Mouse (Mus musculus): Measurements from ENCODE around the gene Gata1.
"Not testable (repeated sequence)": the region's sequence is repeated elsewhere in the genome, so short reads cannot be mapped to it uniquely, and the experiment has no call there.

Gata1 gene

DNA sequence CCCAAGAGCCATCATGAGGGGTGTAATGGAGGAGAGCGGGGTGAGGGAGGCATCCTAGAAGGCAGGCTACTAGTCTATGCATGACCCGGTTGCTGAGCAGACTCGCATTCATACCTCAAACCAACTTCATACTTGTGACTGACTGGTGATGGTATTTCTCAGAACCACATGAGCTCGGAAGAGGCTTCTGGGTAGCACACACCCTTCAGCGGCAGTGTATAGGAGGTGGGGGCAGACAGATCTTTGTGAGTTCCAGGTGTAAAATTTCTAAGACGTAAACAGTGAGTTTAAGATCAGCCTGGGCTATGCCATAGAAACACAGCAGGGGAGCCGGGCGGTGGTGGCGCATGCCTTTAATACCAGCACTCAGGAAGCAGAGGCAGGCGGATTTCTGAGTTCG is at the start of gene Gata1:
TSS of gene Gata1 (minus strand) at position 180 of the 400 bp plus-strand sequence.
- in situ Hi-C loops (cut with MboI, MseI), result no loop called here

DNA sequence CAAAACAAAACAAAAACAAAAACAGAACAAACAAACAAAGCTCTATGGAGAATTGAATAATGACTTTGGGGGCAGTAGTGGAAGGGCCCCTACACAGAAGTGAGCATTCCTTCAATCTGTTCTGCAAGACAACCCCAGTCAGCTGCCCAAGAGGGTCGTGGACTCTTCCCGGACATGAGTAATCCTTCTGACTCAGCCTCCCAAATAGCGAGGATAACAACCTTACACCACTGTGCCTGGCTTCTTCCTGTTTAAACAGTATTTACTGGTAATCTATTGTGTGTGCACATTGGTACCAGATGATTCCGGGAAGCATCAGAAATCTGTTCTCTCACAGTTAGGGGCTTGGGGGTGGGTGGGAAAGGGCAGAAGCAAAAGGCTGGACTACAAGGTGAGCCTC is 48.9 kb upstream of the Gata1 start:
- in situ Hi-C loops (cut with MboI, MseI), result no loop called here

DNA sequence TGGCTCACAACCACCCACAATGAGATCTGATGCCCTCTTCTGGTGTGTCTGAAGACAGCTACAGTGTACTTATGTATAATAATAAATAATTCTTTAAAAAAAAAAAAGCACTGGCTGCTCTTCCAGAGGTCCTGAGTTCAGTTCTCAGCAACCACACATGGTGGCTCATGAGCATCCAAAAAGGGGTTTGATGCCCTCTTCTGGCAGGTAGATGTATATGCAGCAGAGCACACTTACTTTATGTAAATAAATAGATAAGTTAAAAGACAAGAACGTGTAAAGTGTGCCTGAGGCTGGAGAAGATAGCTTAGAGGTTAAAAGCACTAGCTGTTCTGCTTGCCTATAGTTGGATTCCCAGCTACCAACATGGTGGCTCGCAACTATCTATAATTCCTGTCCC is 46.9 kb upstream of the Gata1 start:
- in situ Hi-C loops (cut with MboI, MseI), result no loop called here

- in situ Hi-C loops (cut with MboI, MseI), result no loop called here
These were observed 42.4 kb upstream of the Gata1 start for GRCm38 (mm10) chrX:8020111-8020778.

- in situ Hi-C loops (cut with MboI, MseI), result loop anchor here (5.0 kb wide), 1 partner anchor 106 kb away; no protein-coding TSS in a partner anchor
These were observed 40.4 kb upstream of the Gata1 start, which contains the start of gene Glod5 for GRCm38 (mm10) chrX:8018286-8018685. Gene Glod5 (minus strand): TSS chrX:8018492.

- in situ Hi-C loops (cut with MboI, MseI), result loop anchor here (5.0 kb wide), 1 partner anchor 105 kb away; no protein-coding TSS in a partner anchor
These were observed 39.3 kb upstream of the Gata1 start for GRCm38 (mm10) chrX:8017142-8017541.

DNA sequence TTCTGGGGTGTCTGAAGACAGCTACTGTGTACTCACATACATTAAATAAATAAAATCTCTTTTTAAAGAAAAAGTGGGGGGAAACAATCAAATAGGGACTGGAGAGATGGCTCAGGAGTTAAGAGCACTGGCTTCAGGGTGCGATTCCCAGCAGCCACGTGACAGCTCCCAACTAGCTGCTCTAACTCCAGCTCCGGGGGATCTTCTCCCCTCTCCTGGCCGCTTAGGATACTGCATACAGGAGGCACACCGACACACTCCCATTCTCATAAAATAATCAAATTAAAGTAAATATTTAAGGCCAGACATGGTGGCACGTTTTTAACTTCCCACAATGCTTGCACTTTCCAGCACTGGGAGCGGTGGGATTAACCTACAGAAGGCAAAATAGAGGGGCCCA is 37.8 kb upstream of the Gata1 start:
- in situ Hi-C loops (cut with MboI, MseI), result loop anchor here (5.0 kb wide), 1 partner anchor 103 kb away; no protein-coding TSS in a partner anchor

DNA sequence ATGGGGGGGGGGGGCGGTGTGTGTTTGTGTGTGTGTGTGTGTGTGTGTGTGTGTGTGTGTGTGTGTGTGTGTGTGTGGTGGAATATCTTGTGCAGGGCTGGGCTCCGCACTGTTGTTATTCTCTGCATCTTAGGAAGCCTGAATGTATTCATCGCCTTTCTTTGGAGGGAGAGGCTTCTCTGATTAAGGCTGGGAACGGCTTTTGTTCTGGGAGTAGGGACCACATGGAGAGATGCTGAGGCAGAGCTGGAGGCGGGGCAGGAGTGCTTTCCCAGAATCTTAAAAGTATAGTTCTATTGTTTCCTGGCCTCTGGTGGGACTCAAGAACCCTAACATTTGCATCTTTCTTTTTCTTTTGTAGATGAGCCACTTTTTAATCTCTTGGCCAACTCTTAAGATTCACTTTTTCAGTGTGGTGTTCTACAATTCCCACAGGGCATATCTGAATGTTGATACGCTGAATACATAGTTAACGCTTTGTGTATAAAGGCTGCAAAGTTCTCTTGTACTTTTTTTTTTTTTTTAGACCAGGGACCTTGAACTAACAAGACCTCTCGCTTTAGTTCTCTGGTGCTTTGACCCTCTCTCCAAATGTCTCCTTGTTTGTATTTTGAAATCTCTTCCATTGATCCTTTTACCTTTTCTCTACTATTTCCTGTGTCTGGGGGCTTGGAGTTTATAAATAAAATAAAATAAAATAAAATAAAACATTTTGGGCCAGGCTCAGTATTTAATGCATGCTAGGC is 35.9 kb upstream of the Gata1 start:
- in situ Hi-C loops (cut with MboI, MseI), result no loop called here

DNA sequence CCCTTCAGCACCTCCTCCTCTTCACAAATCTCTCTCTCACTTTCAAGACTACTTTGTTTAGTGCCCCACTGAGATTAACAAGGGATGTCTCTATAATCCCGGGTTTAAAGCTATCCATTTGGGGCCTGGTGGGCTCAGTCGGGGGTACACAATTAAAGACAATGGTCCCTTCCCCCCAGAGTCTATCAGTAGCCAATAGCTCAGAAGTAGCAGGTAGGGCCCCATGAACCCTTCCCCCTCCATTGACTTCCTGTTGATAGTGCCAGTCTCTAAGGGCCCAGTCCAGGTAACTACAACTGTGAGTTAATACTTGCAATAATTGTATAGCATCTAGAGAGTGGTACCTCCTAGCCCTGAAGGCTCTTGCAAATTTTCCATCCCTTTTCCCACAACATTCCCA is 35.3 kb upstream of the Gata1 start:
- in situ Hi-C loops (cut with MboI, MseI), result no loop called here

DNA sequence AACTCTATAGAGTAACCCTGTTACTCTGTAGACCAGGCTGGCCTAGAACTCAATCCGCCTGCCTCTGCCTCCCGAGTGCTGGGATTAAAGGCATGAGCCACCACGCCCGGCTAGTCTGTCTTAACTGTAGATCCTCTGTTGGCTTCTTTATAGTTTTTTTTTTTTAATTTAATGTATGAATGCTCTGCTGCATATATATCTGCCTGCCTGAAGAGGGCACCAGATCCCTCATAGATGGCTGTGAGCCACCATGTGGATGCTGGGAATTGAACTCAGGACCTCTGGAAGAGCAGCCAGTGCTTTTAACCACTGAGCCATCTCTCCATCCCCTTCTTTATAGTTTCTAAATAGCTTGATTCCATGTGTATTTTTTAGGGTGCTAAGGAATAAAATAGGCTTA is 31.5 kb upstream of the Gata1 start:
- in situ Hi-C loops (cut with MboI, MseI), result not testable (repeated sequence)

GRCm38 (mm10) chrX:8008543-8008942 is 30.7 kb upstream of the Gata1 start:
- in situ Hi-C loops (cut with MboI, MseI), result no loop called here

DNA sequence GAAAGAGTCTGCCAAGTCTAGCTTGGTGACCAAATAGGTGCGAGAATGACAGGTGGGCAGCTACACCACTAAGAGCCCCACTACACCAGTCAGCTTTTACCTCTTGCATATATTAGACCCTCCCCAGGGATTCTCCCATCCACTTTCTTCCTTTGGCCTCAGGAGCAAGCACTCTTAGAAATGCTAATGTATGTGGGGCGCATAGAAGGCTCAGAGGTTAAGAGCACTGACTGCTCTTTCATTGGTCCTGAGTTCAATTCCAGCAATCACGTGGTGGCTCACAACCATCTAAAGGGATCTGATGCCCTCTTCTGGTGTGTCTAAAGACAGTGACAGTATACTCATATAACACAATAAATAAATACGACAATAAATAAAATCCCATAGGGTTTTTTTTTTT is 25.1 kb upstream of the Gata1 start:
- in situ Hi-C loops (cut with MboI, MseI), result no loop called here

DNA sequence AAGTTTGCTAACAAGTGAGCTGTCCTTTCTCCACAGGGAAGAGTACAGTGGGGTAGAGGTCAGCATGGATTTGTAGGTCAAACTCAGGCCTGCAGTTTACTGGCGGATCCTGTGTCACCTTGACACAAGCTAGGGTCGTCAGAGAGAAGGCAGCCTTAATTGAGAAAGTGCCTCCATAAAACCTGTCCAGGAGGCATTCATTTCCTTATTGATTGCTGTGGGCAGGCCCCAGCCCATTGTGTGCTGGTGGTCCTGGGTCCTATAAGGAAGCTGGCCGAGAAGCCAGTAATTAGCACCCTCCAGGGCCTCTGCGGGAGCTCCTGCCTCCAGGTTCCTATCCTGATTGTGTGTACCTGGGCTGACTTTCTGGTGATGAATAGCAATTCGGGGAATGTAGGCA is 24.1 kb upstream of the Gata1 start:
- in situ Hi-C loops (cut with MboI, MseI), result no loop called here

- in situ Hi-C loops (cut with MboI, MseI), result no loop called here
These were observed 22.8 kb upstream of the Gata1 start for GRCm38 (mm10) chrX:8000546-8001192.

- in situ Hi-C loops (cut with MboI, MseI), result no loop called here
These were observed 15.3 kb upstream of the Gata1 start for GRCm38 (mm10) chrX:7993068-7993735.

DNA sequence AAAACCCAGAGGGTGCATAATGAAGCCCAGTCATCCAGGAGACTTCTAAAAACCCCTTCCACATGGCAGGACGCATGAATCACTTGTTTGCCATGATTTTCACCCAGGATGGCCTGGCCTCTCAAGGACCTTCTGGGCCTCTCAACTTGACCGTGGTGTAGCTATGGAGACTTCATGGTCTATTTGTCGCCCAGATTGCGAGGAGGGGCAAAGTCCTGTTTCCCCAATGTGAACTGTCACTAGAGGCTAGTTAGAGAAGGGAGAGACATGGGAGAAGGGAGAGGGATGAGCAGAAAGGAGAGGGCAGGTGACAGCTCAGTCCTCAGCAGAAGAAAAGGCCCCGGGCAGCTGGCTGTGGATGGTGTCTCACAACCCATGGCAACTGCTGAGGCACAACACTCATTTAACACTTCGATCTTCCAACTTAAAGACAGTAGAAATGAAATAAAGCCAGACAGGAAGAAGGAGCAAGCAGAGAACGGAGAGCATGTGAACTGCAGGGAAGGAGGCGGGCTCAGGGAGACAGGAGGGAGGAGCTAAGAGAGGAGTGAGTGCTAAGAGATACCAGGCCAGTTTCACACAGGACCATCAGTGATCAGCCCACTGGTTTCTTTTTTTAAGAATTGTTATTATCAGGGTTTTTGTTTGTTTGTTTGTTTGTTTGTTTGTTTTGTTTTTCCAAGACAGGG is 14.7 kb upstream of the Gata1 start:
- in situ Hi-C loops (cut with MboI, MseI), result no loop called here

DNA sequence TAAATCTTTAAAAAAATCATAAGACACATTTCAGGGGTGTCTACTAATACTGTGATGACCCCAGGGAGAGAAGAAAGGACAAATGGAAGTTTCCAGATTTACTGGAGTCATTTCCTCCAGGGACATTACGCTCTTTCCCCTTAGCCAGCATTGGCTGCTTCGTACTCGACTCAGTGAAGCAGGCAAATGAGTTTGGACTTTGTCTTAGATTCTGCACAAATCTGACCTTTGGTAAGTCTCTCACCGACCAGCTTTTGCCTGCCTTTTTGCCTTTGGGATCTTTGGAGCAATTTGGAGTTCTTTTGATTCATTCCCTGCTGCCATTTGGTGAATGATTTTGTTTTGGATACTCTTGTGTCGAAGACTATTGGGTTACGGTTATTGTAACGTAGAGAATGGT is 3.5 kb upstream of the Gata1 start:
- in situ Hi-C loops (cut with MboI, MseI), result no loop called here

GRCm38 (mm10) chrX:7971292-7971691 is 6.6 kb downstream of the Gata1 start:
- in situ Hi-C loops (cut with MboI, MseI), result no loop called here

DNA sequence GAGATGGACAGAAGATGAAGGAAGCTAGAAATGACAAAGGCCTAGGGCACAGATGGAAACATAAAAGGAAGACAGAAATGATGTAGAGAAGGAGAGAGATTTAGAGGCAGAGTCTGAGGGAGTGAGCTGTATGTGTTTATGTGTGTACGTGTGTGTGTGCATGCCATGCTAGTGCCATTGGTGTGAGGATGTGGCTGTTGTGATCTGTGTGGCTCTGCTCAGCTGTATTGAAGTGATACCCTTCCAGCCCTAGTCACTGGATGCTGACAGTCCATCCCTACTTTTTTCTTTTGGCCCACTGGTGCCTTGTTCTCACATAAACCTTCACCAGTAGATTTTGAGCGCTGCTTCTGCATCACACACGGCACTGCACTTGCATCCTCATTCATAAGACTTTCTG is 9.0 kb downstream of the Gata1 start:
- in situ Hi-C loops (cut with MboI, MseI), result no loop called here

- in situ Hi-C loops (cut with MboI, MseI), result no loop called here
These were observed 9.6 kb downstream of the Gata1 start for GRCm38 (mm10) chrX:7968226-7968625.

- in situ Hi-C loops (cut with MboI, MseI), result no loop called here
These were observed 10.2 kb downstream of the Gata1 start for GRCm38 (mm10) chrX:7967596-7968201.

Measured in T-helper 17 cell (primary cell).